Mouse (Mus musculus) brain, embryonic 18.5 days (tissue): ENCODE data around the gene Pakap.

Source experiments
- DNase-seq: peaks from one replicate; pipeline ENCODE4 v3.0.0-alpha.2; 2012; ENCODE audit warnings: low read depth, low spot score

Pakap gene

GRCm38 (mm10) chr4:57672996-57673906 is 105.3 kb downstream of the Pakap start:
- DNase-seq, result peak; percentile 40

DNA sequence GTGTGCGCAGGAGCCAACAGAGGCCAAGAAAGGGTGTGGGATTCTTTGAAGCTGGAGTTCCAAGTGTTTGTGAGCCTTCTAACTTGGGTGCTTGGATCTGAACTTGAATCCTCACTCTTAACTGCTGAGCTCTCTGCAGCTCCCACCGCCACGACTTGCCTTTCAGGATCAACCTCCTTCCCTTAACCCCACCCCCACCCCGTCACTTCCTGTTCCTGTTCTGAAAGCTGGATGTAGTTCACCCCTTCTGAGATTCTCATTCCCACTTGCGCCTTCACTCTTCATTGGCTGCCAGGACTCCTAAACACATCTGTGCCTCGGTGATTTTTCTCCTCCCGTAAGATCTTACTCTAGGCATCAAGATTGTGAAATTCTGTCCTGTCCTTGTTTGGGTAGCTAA is 106.4 kb downstream of the Pakap start:
- DNase-seq, result no peak

GRCm38 (mm10) chr4:57675387-57675786 is 107.4 kb downstream of the Pakap start:
- DNase-seq, result no peak

- DNase-seq, result no peak
Observed at GRCm38 (mm10) chr4:57677916-57678315, 109.9 kb downstream of the Pakap start.

GRCm38 (mm10) chr4:57678991-57679457 is 111.0 kb downstream of the Pakap start:
- DNase-seq, result no peak

- no peak for DNase-seq
Observed at GRCm38 (mm10) chr4:57680186-57680585, 112.2 kb downstream of the Pakap start.

DNA sequence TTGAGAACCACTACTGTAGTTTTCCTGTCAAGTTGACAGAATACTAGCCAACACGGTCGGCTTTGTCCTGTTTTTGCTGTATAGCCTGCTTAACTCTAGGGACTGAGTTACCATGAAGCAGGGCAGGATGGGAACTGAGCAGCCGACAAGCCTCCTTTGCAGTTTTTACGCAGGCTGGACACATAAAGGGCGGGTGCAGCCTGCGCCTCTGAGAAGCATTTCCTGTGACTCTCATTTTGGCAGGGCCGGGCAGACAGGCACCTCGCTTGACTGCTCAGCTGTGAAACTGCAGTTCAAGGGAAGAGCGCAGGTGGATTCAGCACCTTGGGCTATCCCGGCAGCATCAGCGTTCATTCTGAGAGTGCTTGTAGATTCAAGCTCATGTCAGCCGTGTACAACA is 113.5 kb downstream of the Pakap start:
- DNase-seq, result no peak

- DNase-seq, result no peak
Observed at GRCm38 (mm10) chr4:57682341-57682740, 114.4 kb downstream of the Pakap start.

DNA sequence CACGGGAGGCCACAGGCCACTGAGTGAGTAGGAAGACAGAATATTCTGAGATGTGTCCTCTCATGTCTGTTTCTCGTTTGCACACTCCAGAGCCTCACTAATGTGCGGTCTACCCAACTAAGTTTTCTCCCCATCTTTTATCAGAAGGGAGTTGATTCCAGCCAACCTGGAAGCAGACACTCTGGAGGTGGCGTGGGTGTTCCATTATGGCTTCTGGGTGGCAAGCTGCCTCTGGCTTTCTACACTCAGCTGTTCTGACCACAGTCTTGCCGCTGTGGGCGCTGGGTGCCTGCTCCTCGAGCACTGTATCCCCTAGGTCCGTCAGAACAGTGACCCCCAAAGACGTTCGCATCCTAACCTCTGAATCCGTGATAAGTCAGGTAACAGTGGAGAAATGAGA is 115.0 kb downstream of the Pakap start:
- no peak for DNase-seq

- no peak for DNase-seq
Observed at GRCm38 (mm10) chr4:57684676-57685215, 116.8 kb downstream of the Pakap start.

GRCm38 (mm10) chr4:57686736-57687135 is 118.8 kb downstream of the Pakap start:
- no peak for DNase-seq

- no peak for DNase-seq
Observed at GRCm38 (mm10) chr4:57687583-57687982, 119.6 kb downstream of the Pakap start.

DNA sequence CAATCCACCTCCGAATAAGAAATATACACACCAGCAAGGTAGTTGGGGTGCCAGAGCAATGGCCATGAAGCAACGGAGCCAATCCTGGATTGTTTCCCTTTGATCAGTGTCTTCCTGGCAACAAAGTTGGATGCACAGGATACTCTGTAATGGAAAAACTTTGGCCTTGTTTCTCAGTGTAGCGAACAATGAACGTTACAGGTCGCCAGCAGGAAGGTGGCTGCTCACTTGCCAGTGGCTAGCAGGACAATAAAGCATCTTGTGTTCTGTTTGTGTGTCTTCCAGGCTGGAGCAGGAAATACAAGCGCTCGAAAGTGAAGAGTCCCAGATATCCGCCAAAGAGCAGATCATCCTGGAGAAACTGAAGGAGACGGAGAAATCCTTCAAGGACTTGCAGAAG is 120.2 kb downstream of the Pakap start:
- DNase-seq, result no peak

GRCm38 (mm10) chr4:57690001-57690400 is 122.0 kb downstream of the Pakap start:
- DNase-seq, result no peak

GRCm38 (mm10) chr4:57690805-57691204 is 122.8 kb downstream of the Pakap start:
- no peak for DNase-seq

DNA sequence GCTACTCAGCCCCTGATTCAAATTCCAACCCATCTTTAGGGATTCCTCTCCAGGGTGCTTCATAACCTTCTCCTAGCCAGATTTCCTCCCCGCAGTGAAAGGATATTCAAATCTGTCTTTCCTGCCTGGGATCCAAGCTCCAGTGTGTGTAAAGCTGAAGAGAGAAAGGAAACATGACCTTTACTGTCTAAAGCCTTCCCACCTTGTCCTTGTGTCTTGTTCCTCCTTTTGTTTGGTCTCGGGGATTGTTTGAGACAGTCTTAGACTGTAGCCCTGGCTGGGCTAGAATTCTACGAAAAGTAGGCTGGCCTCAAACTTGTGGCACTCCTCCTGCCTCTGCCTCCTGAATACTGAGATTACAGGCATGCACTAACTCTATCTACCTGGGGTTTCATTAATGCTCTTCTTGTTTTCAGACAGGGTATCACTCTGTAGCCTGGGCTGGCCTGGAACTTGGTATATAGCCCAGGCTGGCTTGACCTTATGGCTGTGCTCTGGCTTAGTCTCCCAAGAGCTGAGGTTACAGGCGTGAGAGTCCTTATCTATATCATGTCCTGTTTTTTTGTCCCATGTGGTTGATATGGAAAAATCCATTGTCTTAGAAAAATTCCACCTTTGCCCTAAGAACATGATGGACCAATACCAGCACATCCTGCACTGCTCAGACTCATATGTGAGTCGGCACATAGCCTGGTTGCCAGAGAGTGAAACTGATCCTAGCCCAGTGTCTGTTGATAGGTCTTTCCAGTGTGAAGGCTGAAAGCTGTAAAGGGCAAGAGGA is 126.6 kb downstream of the Pakap start:
- DNase-seq, result no peak

DNA sequence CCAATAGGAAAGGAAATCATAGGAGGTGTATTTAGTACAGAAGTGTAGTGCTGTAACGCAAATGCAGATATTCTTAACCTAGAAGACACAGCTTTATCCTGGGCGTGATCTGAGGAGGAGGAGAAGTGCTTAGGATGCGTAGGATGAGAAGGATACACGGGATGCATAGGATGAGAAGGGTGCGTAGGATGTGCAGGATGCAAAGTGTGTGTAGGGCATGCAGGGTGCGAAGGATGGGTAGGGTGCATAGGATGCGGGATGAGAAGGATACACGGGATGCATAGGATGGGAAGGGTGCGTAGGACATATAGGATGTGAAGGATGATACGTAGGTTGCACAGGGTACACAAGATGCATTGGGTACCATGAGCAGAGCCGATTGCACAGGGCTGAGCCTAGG is 129.0 kb downstream of the Pakap start:
- DNase-seq, result no peak

DNA sequence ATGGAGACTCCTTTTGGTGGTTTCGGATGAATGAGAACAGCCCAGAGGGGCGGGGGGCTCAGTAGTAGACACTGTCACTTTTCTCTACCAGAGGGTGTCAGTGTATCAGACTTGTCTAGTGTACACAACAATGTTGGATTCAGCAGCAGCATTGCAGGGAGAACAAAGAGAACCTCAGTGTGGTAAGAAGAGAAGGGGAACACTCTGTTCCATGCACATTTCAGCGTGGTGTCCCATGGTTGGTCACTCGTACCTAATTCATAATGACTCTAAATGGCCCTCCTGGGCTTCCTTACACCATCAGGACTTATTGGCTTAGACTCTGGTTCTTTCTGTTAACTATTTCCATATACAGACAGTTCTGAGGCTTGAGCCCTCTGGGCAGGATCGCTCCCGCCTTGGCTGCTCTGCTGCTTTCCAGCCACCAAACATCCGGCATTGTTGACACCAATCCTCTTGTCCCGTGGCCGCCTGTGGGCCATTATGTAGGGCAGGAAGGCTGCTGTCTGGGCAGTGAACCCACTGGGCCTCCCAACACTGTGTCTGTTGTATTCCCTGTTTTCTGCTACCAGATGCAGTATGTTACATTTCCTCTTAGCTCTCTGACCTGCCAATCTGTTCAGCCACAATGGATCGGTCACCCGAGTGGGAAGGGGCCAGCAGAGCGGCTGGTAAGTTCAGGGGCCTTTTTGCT is 130.1 kb downstream of the Pakap start:
- DNase-seq, result no peak

GRCm38 (mm10) chr4:57701576-57701975 is 133.6 kb downstream of the Pakap start:
- no peak for DNase-seq

DNA sequence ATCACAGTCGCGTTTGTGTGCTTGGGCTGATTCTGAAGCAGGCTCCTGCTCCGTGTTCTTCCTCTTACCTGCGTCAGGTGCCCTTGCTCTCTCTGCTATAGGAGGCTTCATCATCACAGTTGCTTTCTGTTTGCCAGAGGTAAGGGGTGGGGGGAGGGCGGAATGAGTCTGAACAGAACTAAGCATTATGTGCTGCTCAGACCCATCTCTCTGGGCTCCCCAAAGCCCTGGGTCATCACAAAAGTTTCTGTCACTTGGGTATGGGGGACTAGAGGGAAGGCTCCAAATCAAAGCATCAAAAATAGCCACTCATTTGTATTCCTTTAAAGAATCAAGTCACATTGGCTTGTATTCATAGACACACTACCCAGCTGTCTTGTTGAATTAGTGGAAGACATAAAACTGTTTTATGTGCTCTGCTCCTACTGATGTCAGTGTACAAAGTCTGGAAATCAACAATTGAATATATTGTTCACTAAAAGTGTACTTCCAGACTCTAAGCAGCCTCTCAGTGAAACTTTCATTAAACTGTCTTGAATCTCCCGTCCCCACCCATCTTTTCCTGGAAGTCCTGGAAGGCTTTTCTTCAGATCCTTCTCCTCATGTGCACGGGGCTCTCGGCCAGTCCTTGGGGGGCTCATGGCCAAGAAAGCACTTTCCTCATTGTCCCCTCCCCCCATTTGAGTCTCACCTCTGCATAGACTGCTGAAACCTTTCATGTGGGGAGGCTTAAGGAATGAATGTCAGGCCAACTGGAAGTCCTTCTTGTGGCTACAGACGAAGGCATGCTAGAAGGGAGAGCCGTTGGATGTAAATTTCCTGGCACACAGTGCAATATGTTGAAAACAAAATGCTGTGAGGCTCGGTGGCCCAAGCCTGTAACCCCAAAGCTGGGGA is 135.8 kb downstream of the Pakap start:
- no peak for DNase-seq

GRCm38 (mm10) chr4:57704575-57704974 is 136.6 kb downstream of the Pakap start:
- DNase-seq, result no peak
